Mouse (Mus musculus): ENCODE results near the gene Rassf10.

Rassf10 gene

DNA sequence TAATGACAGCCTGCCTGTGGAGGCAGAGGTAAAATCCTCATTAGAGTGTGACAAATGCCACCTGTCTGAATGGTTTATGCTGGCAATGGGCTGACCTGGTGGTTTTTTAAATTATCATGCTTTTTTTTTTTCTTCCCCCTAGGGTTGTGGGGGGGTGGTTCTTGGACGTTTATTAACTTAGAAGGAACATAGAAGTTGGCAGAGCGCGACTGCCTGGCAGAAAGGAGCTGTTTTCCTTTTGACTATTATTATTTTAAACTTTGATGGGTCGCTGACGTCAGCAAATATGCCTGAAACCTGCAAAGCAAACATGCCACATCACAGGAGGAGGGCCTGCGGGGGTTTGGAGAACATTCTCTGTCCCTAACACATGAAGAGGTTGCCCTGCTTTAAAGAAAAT is 3.9 kb downstream of the Rassf10 start:
- no peak for DNase-seq (ENCODE audit: low spot score)

DNA sequence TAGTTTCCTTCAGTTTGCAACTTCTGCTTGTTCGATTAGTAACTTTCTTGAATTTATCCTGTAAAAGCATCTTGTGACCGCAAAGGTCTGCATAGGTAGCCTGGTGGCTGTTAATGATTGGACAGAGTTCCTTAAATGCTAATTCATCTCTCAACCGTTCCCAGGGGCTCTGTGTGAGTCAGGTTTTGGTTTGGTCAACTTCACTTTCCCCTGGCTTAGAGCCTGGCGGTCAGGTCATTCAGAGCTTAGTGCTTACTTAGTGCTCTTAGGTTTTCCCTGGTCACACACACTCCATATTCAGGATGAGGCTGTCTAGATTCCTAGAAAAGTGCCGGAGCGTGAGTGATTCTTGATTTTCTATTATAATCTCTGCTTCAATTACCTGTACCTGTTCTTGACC is 12.6 kb downstream of the Rassf10 start:
- DNase-seq (ENCODE audit: low spot score) = no peak

DNA sequence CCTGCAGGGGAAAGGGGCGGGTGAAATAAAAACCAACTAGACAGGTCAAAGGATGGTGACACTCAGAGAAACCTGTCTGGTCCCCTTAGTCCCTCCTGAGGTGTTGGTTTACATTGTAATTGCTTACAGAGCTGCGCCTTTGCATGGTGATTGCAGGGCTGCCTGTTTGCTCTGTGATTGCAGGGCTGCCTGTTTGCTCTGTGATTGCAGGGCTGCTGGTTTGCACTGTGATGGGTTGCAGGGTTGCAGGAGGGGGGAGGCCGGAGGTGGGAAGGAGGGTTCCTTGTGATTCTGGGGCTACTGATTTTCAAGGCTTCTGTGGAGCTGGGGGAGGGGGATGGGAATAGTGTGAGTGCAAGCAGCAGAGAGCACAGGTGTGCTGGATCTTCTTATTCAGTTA is 13.0 kb downstream of the Rassf10 start:
- no peak for DNase-seq (ENCODE audit: low spot score)

- no peak for DNase-seq (ENCODE audit: low spot score)
Measured at GRCm38 (mm10) chr7:112983316-112983715, 29.6 kb downstream of the Rassf10 start.

GRCm38 (mm10) chr7:112984704-112985577 is 31.2 kb downstream of the Rassf10 start:
- no peak for DNase-seq (ENCODE audit: low spot score)

- DNase-seq (ENCODE audit: low spot score) = no peak
Measured at GRCm38 (mm10) chr7:112985578-112985949, 31.8 kb downstream of the Rassf10 start.

DNA sequence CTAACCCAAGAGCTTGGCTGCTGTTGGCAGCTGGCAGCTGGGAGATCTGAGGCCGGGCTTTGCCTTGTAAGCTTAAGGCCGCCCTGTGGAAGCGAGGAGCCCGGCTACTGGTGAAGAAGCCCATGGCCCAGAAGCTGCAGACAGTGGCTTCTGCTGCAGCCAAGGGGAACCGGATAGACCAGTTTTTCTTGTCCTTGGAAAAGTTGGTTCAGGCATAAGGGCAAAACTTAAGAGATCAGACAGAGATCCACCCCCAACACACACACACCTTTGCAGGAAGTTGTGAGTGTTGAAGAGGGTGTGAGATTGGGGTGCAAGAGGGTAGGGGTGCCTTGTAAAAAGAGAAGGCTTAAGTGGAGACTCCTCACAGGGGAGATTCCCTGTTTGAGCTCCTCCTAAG is 39.2 kb downstream of the Rassf10 start:
- DNase-seq (ENCODE audit: low spot score) = no peak

DNA sequence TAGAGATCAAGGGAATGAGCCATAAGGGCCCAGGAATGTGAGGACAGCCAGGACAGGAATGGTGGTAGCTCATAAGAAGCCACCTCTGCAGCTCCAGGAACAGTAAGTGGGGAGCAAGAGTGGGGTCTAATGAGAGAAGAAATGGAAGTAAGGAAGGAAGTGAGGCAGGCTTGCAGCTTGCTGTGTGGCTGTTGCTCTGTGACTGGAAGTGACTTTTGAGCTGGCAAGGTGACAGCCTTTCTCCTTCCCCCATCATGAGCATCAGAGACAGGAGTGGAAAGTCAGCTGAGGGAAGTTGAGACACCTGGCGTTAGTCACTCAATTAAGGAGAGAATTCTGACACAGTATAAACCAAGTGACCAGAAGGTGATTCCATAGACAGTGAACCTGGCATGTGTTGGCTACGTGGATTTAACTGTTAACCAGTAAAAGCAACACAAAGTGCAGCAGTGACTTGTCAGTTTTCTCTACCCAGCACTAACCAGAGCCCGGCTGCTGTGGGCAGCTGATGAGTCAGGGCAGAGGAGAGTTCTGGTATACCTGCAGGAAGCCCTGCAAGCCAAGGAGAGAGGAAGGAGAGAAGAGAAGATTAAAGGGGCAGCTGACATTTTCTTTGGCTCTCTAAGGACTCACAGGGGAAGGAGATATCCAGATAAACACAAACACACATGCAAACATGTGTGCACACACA is 49.9 kb downstream of the Rassf10 start:
- no peak for DNase-seq (ENCODE audit: low spot score)

DNA sequence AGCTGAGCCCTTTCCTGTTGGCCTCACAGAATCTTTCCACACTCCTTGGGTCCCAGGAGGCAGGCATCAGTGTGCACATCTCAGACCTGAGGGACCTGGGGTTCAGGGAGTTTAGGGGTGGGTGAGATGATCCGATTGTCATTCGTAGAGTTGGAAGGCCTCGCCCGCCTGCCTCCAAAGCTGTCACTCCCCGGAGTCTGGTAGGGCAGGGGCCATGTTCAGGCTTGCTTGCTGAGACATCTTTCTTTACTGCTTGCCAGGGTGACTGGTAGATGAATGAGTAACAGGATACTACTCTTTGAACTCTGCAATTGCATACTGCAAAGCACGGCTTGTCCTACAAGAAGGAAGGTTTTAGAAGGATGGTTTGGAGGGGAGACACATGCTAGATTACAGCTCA is 52.0 kb downstream of the Rassf10 start:
- DNase-seq (ENCODE audit: low spot score) = no peak
